Mouse (Mus musculus) cortical plate, adult 2 months (tissue): ENCODE results near the gene Vamp9.

ENCODE experiments used
- CTCF ChIP-seq: fragments of 200-500 bp; IDR thresholded peaks from 2 replicates; pipeline ENCODE4 v1.5.1; 2011; ENCODE audit warnings: mild to moderate bottlenecking, control low read depth, low read length; ENCODE audit not compliant: insufficient read depth; ENCODE audit errors: extremely low read depth
- POLR2A ChIP-seq: fragments of 200-500 bp; IDR thresholded peaks from 2 replicates; pipeline ENCODE4 v1.6.1; 2011; ENCODE audit warnings: mild to moderate bottlenecking, low read length, control low read depth; ENCODE audit not compliant: insufficient read depth; ENCODE audit errors: extremely low read depth

DNA sequence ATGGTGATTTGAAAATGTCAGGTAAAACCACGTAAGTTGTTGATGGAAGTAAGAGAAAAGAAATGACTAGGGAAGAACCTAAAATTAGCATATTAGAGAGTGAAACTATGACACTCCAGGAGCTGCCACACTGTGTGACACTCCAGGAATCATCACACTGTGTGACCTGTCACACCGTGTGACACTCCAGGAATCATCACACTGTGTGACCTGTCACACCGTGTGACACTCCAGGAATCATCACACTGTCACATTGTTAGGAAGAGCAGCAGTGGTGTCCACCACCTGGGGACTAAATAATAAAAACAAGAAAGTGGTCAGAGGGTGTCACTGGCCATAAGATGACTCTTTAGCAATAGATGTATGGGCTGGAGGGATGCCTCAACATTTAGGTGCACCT is 33.4 kb downstream of the Vamp9 start:
- no peak for TF ChIP-seq CTCF
- TF ChIP-seq POLR2A, result no peak
